Mouse (Mus musculus) hindbrain, embryonic 15.5 days (tissue): ENCODE measurements at regions not wholly inside any gene's neighbourhood (a gene's known extent, or its start where the extent isn't known, plus 50 kb on each side); places are given as distances from the start of the nearest gene placed in this dataset.

ENCODE experiments used
- ATAC-seq: fragments of 200-750 bp; cut with Nextera tagmentation; 2 replicates; pipeline ENCODE4 v1.8.0; 2017; ENCODE audit warnings: low read depth, moderate number of reproducible peaks, moderate TSS enrichment; ENCODE audit not compliant: low FRiP score
- H3K27ac ChIP-seq: fragments of 300-500 bp; sonication (generic); replicated peaks from 2 replicates; pipeline ENCODE4 v1.5.1; 2015; ENCODE audit warnings: mild to moderate bottlenecking, inconsistent platforms
- H3K27me3 ChIP-seq: fragments of 300-500 bp; sonication (generic); 2 replicates; pipeline ENCODE4 v1.6.1; 2015; ENCODE audit warnings: control low read depth, inconsistent platforms
- H3K36me3 ChIP-seq: fragments of 300-500 bp; sonication (generic); 2 replicates; pipeline ENCODE4 v1.6.1; 2015; ENCODE audit warnings: control low read depth, inconsistent platforms
- H3K4me1 ChIP-seq: fragments of 300-500 bp; sonication (generic); replicated peaks from 2 replicates; pipeline ENCODE4 v1.6.1; 2015; ENCODE audit warnings: control low read depth, inconsistent platforms
- H3K4me2 ChIP-seq: fragments of 300-500 bp; sonication (generic); 2 replicates; pipeline ENCODE4 v1.6.1; 2015; ENCODE audit warnings: moderate library complexity, mild to moderate bottlenecking, inconsistent platforms
- H3K4me3 ChIP-seq: fragments of 300-500 bp; sonication (generic); 2 replicates; pipeline ENCODE4 v1.5.1; 2015; ENCODE audit warnings: mild to moderate bottlenecking, inconsistent platforms
- H3K9ac ChIP-seq: fragments of 300-500 bp; sonication (generic); 2 replicates; pipeline ENCODE4 v1.6.1; 2015; ENCODE audit warnings: inconsistent platforms
- H3K9me3 ChIP-seq: fragments of 300-500 bp; sonication (generic); 2 replicates; pipeline ENCODE4 v1.6.1; 2016; ENCODE audit warnings: control low read depth, inconsistent platforms
- WGBS: fragments of 180-500 bp; shearing (Covaris S2); methylation state at CpG from one replicate; pipeline ENCODE4 v1.1.7; 2015; 5-methylcytosine and 5-hydroxymethylcytosine counted together

DNA sequence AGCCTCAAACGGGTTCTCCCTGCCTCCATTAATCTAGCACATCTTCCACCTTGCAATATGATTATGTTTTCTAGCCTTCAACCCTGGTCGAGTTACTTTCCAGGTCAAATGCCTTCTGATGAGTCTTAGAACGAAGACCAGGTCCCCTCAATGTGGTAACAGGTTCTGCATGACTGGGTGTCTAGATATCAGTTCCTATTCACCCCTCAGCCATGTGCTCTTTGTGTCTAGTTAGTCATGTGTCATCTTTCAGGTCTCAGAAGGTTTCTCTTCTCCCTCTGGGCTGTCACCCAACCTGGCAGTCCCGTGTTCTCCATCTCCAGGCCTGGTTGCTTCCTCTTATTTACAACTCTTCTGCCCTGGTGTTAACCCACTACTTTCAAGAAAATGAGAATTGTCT is 356.7 kb downstream of the Rps24 start:
- peak overlapping the region; percentile 21; the same call in 1 of the 2 replicates for H3K27ac ChIP-seq
- peaks cover 39% of the 10 kb centered on the region for H3K4me1 ChIP-seq
- 77% methylated on average over 4 of the region's 4 CpGs for WGBS

DNA sequence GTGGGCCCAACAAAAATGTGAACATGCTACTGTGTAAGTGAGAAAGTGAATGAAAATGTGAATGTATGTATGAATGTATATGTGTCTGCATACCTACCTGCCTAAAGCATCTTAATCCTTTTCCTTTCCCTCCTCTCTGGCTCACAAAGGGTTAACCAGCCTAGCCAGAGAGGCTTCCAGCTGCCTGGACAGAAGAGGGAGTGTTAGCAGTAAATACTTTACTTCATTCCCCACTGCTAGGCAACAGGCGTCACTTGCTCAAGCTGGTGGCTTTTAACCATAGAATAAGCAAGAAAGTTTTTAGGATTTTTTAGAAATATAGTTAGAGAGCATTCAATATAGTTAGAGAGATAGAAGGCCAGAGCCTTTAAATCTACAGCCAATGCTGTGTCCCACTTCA is 363.6 kb downstream of the Rps24 start:
- no peaks in the 10 kb centered on the region for H3K36me3 ChIP-seq
- H3K27ac ChIP-seq: 0 out of 2 replicates have a peak overlapping the region, but pooled peaks have one; percentile 34
- no peaks in the 10 kb centered on the region for H3K27me3 ChIP-seq
- WGBS: 13% methylated on average over 1 of the region's 1 CpGs
- no peaks in the 10 kb centered on the region for H3K9me3 ChIP-seq
- peaks cover 6% of the 10 kb centered on the region; the same call in 1 of the 2 replicates for H3K4me1 ChIP-seq
- H3K9ac ChIP-seq: no peak overlapping the region
- H3K4me3 ChIP-seq: no peak overlapping the region
- no peak overlapping the region for H3K4me2 ChIP-seq
- ATAC-seq: no peak

More for the DNA sequence above, 356.7 kb downstream of the Rps24 start:
- H3K4me3 ChIP-seq: no peak overlapping the region
- no peaks in the 10 kb centered on the region for H3K27me3 ChIP-seq
- no peak overlapping the region for H3K4me2 ChIP-seq
- no peak for ATAC-seq
- no peak overlapping the region for H3K9ac ChIP-seq
- H3K9me3 ChIP-seq: no peaks in the 10 kb centered on the region
- H3K36me3 ChIP-seq: no peaks in the 10 kb centered on the region

DNA sequence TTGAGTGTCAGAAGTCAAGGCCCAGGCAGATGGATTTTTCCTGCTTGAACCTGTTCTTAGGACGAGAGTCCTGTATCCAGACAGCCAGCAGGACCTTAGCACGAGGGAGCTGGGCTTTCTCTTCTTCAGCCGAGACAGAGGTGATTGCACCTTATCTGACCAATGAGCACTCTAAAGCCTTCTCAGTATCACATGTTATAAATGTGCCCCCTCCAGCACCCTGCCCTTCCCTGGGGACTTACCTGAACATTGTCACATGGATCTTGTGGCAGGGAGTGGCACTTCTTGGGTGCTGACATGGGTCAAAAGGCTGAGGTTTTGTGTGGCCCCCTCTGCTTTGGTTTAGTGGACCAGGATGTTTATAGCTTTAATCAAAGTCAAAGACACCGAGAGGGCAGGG is 367.5 kb downstream of the Rps24 start:
- WGBS: 66% methylated on average over 4 of the region's 4 CpGs
- no peak overlapping the region for H3K9ac ChIP-seq
- no peak for ATAC-seq

DNA sequence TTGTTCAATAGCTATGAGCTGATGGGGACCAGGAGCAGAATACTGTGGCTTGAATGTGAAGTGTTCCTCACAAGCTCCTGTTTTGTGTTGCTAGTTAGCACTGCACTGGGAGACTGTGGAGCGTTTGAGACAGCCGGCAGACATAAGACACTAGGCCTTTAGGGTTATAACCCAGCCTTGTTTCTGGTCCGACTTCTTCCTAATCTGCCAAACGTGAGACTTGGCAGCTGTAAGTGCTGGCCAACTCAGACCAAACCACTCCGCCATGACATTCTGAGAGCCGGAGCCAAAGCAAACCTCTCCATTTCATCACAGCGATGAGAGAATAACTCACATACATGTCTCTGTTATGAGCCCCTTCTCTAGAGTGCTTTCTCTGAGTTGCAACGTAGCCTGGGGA is 375.2 kb downstream of the Rps24 start:
- 0 out of 2 replicates have a peak, but pooled peaks cover 8% of the 10 kb centered on the region for H3K4me1 ChIP-seq
- H3K27me3 ChIP-seq: no peaks in the 10 kb centered on the region
- H3K36me3 ChIP-seq: no peaks in the 10 kb centered on the region
- H3K9me3 ChIP-seq: no peaks in the 10 kb centered on the region
- H3K27ac ChIP-seq: no peak overlapping the region
- no peak overlapping the region for H3K4me2 ChIP-seq
- H3K4me3 ChIP-seq: no peak overlapping the region
- WGBS: 77% methylated on average over 8 of the region's 8 CpGs
- ATAC-seq: no peak
- H3K9ac ChIP-seq: no peak overlapping the region

More for the DNA sequence above, 367.5 kb downstream of the Rps24 start:
- Histone ChIP-seq H3K4me1 (no peaks in the 10 kb centered on the region), H3K27me3 (no peaks in the 10 kb centered on the region), H3K9me3 (no peaks in the 10 kb centered on the region), H3K4me2 (no peak overlapping the region), H3K36me3 (no peaks in the 10 kb centered on the region), H3K27ac (no peak overlapping the region), H3K4me3 (no peak overlapping the region)

DNA sequence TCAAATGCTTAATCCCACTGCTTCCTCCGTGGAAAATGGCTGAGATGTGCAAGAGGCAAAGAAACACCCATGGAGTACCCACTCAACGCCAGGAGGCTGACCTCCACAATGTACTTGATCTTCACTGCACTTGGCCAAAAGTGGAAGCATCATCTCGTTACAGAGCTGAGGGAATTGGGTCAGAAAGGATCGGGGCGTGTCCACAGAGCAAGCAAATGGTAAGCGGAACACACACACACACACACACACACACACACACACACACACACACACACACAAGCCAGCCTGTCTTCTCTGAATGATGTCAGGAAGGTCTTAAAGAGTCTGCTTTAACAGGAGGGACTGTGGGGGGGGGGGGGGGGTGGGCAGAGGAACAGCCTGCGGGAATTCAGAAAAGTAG is 375.7 kb downstream of the Rps24 start:
- Histone ChIP-seq H3K4me1 (0 out of 2 replicates have a peak, but pooled peaks cover 8% of the 10 kb centered on the region), H3K9me3 (no peaks in the 10 kb centered on the region), H3K9ac (no peak overlapping the region), H3K27ac (no peak overlapping the region), H3K4me3 (no peak overlapping the region), H3K27me3 (no peaks in the 10 kb centered on the region), H3K4me2 (no peak overlapping the region), H3K36me3 (no peaks in the 10 kb centered on the region)
- WGBS: 72% methylated on average over 7 of the region's 7 CpGs
- no peak for ATAC-seq

DNA sequence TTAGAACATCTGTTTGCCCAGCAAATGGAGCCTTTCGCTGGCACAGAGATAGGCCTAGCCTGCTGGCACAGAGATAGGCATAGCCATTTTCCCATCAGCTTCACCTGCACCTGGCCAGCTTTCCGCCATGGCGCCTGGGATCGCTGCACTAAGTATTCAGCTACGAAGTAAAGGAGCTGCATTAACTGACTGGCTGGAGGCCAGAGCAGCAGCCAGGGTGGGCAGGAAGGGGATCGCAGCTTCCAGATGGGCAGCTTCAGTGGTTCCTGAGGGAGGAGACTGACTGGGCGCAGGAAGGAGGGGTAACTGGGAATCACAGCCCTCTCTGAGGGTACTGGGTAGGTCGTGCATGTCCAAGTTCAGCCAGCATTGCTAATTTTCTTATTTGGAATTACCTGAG is 376.2 kb downstream of the Rps24 start:
- H3K36me3 ChIP-seq: no peaks in the 10 kb centered on the region
- no peak for ATAC-seq
- H3K9ac ChIP-seq: no peak overlapping the region
- no peak overlapping the region for H3K4me3 ChIP-seq
- H3K27ac ChIP-seq: no peak overlapping the region
- WGBS: 59% methylated on average over 8 of the region's 8 CpGs
- no peak overlapping the region for H3K4me2 ChIP-seq
- no peaks in the 10 kb centered on the region for H3K9me3 ChIP-seq
- H3K27me3 ChIP-seq: no peaks in the 10 kb centered on the region
- 0 out of 2 replicates have a peak, but pooled peaks cover 8% of the 10 kb centered on the region for H3K4me1 ChIP-seq

DNA sequence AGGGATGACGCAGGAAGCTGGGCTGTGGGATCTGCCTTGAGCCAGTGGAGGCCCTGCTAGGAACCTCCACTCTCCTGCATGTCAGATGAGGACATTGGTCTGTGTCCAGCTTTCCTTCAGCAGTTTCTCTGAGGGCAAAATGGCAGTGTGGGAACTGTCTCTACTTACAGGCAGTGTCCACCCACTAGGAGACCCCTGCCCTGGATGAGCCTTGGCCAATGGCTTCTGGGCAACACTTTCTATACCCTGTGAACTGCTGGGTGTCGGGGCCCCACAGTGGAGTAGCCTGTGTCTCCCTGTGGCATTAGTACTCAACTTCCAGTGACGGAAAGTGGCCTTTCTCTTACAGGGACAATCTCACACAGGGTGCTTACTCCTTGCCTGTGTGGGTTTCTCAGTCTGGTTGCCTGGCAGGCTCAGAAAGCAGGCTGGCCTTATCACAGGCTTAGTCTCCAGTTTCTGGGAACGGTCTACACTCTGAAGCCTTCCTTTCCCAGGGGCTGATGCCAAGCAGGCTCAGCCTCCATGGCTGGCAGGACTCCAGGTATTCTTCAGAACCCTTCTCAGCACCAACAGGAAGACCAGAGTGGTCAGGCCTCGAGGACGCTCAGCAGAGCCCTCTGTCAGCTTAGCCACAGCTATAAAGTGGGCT is 378.8 kb downstream of the Rps24 start:
- no peak overlapping the region for H3K4me3 ChIP-seq
- H3K36me3 ChIP-seq: no peaks in the 10 kb centered on the region
- H3K4me2 ChIP-seq: no peak overlapping the region
- H3K9ac ChIP-seq: no peak overlapping the region
- H3K27ac ChIP-seq: 0 out of 2 replicates have a peak overlapping the region, but pooled peaks have one; percentile 40
- ATAC-seq: peak; percentile 55; the same call in 1 of the 2 replicates
- H3K9me3 ChIP-seq: no peaks in the 10 kb centered on the region
- H3K4me1 ChIP-seq: 0 out of 2 replicates have a peak, but pooled peaks cover 8% of the 10 kb centered on the region
- no peaks in the 10 kb centered on the region for H3K27me3 ChIP-seq
- WGBS: 69% methylated on average over 6 of the region's 6 CpGs

DNA sequence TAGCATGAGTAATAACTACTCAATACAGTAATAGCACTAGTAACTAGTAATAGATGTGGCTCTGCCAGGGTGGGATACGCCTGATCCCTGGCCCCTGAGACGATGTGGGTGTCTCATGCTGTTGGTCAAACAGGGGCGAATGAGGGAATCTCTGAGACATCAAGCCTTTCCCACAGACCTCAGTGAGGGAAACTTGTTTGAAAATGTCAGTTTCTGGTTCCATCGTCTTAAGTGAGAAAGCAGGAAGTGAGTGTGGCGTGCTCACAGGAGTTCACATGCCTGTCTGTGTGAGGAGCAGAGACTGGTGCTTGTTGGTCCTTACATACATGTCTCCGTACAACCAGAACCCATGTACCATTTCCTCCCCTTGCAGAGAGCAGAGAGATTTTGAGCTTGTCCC is 380.9 kb downstream of the Rps24 start:
- Histone ChIP-seq H3K27ac (no peak overlapping the region), H3K9me3 (no peaks in the 10 kb centered on the region), H3K4me3 (no peak overlapping the region), H3K4me1 (peaks cover 17% of the 10 kb centered on the region), H3K27me3 (no peaks in the 10 kb centered on the region), H3K9ac (no peak overlapping the region), H3K4me2 (no peak overlapping the region), H3K36me3 (no peaks in the 10 kb centered on the region)
- WGBS: 94% methylated on average over 6 of the region's 6 CpGs
- no peak for ATAC-seq

DNA sequence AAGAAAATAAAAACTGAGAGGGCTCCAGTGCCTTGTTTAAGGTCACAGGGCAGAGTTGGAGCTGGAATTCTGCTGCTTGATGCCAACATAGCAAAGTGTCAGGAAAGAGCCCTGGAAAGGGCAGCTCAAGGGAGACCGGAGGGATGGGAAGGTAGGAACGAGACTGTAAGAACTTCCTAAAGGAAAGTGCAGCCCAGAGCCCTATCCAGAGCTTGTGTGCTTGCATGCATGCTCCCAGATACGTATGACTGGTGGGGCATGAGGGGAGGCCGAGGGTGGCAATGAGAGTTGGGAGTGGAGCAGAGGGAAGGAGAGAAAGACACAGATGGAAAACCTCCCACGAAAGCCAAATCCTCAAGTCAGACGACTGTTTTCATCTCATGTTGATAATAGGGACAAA is 381.8 kb downstream of the Rps24 start:
- no peak for ATAC-seq
- Histone ChIP-seq H3K9ac (no peak overlapping the region), H3K36me3 (no peaks in the 10 kb centered on the region), H3K4me2 (no peak overlapping the region), H3K4me1 (peaks cover 13% of the 10 kb centered on the region), H3K4me3 (no peak overlapping the region), H3K9me3 (no peaks in the 10 kb centered on the region), H3K27me3 (no peaks in the 10 kb centered on the region), H3K27ac (no peak overlapping the region)
- 87% methylated on average over 6 of the region's 6 CpGs for WGBS

DNA sequence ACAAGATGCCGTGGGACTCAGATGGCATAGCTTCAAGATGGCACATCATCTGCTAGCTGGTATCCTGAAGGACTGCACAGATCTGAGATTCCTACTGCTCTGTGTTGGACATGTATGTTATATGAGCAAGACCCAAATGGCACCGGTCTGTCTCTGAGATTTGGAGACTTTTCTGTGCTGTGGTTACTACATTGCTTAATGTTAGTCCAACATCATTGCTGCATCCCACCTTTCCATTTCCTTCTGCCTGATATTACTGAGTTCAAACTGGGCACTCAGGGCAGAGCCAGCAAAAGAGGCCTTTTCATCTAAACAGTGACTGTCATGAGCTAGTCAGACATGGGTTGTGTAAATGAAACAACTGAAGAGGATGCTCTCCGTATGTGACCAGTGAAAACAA is 383.3 kb downstream of the Rps24 start:
- ATAC-seq: no peak
- no peak overlapping the region for H3K4me2 ChIP-seq
- no peaks in the 10 kb centered on the region for H3K27me3 ChIP-seq
- H3K9ac ChIP-seq: no peak overlapping the region
- no peak overlapping the region for H3K4me3 ChIP-seq
- H3K9me3 ChIP-seq: no peaks in the 10 kb centered on the region
- no peak overlapping the region for H3K27ac ChIP-seq
- H3K4me1 ChIP-seq: peaks cover 21% of the 10 kb centered on the region
- H3K36me3 ChIP-seq: no peaks in the 10 kb centered on the region
- WGBS: 88% methylated on average over 3 of the region's 3 CpGs

DNA sequence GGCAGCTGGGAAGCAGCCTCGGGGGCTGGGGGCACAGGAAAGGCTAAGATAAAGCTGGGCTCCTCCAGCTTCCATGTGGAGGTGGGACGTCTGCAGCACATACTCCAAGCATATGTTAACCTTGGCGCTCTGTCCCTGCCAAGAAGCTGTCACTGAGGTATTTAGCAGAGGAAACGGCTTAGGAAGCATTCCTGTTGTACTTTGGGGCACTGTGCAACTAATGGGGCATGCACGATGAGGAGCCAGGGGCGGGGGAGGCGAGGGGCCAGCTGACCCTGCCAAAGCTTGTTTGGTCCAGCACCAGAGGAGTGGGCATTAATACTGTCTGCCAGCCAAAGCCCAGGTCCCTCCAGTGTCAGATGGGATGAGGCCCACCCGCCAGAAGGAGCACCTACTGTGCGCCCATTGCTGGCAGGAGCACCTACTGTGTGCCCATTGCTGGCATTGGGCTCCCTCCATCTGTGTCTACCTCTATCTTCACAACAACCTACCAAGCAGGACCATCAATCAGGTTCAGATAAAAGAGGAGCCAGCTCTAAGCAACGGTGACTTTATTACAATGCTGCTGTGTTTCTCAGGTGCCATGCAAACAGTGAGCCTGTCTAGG is 384.6 kb downstream of the Rps24 start:
- peak overlapping the region; percentile 47 for H3K27ac ChIP-seq
- WGBS: 61% methylated on average over 10 of the region's 10 CpGs
- H3K4me1 ChIP-seq: peaks cover 29% of the 10 kb centered on the region
- H3K36me3 ChIP-seq: no peaks in the 10 kb centered on the region
- ATAC-seq: peak; percentile 67; the same call in 1 of the 2 replicates
- no peaks in the 10 kb centered on the region for H3K27me3 ChIP-seq
- no peak overlapping the region for H3K4me2 ChIP-seq
- no peak overlapping the region for H3K9ac ChIP-seq
- no peaks in the 10 kb centered on the region for H3K9me3 ChIP-seq
- H3K4me3 ChIP-seq: no peak overlapping the region

DNA sequence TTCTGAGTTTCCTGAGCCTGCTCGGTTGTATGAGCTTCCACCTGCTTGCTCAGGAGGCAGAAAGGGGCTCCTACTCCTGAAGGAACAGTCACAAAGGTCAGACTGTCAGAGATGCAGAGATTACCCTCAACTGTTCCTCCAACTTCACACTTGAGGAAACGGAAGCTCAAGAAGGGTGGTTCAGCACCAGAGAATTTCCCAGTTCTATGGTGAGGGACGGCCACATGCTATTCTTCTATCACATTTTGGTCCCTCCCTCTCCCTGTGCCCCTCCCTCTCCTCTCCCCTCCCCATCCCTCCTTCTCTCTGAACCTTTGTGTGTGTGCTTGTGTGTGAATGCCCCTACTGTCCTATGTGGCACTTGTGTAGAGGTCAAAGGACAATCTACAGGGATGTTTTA is 386.0 kb downstream of the Rps24 start:
- no peak for ATAC-seq
- H3K4me2 ChIP-seq: no peak overlapping the region
- no peaks in the 10 kb centered on the region for H3K27me3 ChIP-seq
- H3K4me3 ChIP-seq: no peak overlapping the region
- no peak overlapping the region for H3K27ac ChIP-seq
- no peaks in the 10 kb centered on the region for H3K36me3 ChIP-seq
- WGBS: 51% methylated on average over 3 of the region's 3 CpGs
- H3K4me1 ChIP-seq: peaks cover 32% of the 10 kb centered on the region
- no peaks in the 10 kb centered on the region for H3K9me3 ChIP-seq
- H3K9ac ChIP-seq: no peak overlapping the region
